Mouse (Mus musculus) adrenal gland, postnatal 10 days (tissue): Measurements from ENCODE around the gene Mknk2. TPM values are rescaled to one million over a fixed set of nuclear protein-coding genes. Genes with fewer than 3 reads are reported as not detected.
"Not testable (repeated sequence)": the region's sequence is repeated elsewhere in the genome, so short reads cannot be mapped to it uniquely, and the experiment has no call there.

Source experiments
- DNase-seq: peaks from one replicate; pipeline ENCODE4 v3.0.0; 2021; ENCODE audit warnings: mixed read lengths
- total RNA-seq, 2 experiments: library from RNA; stranded (reverse); gene quantifications; 2 replicates each; pipeline ENCODE4 v1.2.3; 2021

The Mknk2 gene
- total RNA-seq, 2 experiments from 2014 or later = 249 to 298 TPM

DNA sequence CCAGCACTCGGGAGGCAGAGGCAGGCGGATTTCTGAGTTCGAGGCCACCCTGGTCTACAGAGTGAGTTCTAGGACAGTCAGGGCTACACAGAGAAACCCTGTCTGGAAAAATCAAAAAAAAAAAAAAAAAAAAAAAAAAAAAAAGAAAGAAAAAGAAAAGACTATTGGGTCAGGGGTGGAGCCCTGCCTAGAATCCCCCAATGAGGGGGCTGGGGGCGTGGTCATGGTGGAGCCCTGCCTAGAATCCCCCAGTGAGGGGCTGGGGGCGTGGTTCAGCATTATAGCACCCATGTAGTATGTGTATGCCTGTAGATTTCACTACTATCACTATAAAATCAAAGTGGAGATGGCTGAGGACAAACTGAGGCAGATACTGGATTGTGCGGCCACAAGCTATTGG is 28.0 kb downstream of the Mknk2 start:
- DNase-seq = not testable (repeated sequence)

DNA sequence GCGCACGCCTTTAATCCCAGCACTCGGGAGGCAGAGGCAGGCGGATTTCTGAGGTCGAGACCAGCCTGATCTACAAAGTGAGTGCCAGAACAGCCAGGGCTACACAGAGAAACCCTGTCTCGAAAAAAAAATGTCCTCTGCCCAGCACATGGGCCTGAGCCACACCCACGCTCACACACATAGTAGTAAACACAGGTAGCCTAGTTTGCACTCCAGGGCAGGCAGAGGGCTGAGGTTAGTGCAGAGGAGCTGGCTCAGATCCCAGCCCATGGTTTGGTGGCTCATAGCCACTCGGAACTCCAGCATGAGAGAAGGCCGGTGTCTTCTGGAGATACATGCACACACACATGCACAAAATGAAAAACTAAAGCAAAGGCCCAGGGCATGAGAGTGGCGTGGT is 31.0 kb downstream of the Mknk2 start:
- no peak for DNase-seq

DNA sequence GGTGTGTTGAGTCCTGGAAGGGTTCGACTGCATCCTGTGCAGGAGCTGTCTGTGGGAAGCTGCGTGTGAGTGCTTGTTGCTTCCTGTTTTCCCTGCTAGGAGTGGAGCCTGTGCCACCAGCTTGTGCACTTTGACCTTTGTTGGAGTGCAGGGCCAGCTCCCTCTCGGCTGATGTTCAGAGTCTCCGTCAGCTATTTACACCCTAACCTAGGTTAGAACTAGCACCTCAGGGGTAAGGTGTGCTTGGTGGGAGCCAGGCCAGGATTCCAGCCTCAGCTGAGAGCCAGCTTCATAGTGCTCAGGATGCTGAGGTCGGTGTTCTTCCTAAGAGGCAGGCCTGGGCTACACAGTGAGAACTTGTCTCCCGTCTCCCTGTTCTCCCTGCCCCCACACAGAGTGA is 42.6 kb downstream of the Mknk2 start:
- no peak for DNase-seq

DNA sequence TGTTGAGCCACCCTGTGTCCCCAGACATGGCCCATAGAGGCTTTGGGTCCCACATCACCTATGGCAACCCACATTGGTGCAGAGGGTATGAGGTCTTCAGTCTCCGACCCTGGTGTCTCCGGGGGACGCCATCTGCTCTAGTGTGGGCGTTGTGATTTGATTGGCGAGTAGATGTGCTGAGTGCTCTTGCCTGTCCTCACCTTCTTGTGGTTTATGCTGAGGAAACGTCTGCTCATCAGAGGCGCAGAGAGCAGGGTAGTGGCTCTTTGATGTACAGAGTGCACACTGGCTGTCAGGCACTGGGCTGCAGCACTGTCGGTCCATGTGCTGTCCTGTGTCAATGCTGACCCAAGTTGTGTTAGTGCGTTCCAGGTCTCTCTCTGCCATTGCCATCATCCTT is 49.0 kb downstream of the Mknk2 start:
- DNase-seq = no peak

DNA sequence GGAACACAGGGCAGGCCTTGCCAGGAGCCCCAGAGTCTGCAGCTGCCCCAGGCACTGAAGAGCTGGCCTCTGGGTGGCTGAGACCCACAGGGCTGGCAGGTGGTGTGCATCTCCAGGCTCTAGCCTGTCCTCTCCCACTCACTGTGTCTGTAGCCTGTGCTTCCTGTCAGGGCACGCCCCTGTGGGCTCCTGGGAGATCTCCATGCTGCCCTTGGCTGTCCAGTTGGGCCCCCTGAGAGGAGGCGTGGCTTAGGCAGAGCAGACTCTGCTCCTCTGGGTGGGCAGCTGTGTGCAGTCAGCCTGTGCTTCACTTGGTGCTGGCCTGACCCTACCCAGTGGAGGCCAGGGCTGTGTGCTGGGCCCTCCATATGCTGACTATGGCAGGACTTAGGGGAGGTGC is 50.2 kb downstream of the Mknk2 start:
- DNase-seq = peak; percentile 70

DNA sequence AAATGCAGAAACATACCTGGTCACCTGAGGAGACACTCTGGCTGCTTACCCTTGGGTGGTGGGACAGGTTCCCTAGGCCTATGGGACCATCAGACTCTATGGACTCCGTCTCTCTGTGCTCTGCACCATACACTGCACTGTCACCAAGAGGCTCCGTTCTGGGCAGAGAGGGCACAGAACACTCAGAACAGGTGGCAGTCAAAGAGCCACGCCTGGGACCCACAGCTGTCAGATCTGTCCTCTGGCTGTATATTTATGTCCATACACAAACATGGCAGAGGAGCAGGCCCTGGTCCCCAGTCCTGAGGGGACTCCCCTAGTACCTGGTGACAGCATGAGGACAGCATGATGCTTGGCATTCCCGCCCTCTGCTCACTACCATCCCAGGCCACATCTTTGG is 52.1 kb downstream of the Mknk2 start:
- DNase-seq = no peak

DNA sequence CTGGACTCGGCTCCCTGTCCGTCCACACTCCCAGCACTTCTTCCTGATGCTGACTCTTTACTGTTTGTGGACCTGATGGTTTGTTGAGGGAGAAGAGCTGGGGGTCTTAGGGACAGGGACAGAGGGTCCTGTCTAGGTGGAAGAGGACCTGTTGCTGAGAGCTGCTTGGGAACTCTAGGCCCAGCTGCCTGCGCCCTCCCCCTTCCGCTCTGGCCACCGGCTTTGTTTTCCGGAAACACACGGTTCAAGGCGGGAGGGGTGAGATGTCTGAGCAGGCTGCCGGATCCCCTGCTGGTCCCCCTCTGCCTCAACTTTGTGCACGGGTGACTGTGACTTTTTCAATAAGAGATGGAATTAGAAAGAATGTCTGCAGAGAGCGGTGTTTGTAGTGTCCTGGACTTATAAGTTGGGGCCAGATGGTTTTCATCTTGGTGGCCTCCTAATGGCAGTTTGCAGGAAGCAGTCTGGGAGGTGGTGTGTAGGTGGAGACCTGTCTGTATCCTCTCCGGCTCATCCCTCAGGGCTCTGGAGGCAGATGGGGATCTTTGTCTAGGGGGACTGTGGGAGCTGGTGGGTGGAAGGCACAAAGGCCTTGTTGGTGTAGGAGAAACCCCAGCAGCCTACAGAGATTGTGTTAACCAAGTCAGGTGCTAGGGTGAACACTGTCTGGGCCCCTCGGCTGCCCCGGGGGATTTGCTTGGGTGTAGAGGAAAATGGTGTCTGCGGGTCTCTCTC is 54.3 kb downstream of the Mknk2 start:
- DNase-seq = peak; percentile 73

DNA sequence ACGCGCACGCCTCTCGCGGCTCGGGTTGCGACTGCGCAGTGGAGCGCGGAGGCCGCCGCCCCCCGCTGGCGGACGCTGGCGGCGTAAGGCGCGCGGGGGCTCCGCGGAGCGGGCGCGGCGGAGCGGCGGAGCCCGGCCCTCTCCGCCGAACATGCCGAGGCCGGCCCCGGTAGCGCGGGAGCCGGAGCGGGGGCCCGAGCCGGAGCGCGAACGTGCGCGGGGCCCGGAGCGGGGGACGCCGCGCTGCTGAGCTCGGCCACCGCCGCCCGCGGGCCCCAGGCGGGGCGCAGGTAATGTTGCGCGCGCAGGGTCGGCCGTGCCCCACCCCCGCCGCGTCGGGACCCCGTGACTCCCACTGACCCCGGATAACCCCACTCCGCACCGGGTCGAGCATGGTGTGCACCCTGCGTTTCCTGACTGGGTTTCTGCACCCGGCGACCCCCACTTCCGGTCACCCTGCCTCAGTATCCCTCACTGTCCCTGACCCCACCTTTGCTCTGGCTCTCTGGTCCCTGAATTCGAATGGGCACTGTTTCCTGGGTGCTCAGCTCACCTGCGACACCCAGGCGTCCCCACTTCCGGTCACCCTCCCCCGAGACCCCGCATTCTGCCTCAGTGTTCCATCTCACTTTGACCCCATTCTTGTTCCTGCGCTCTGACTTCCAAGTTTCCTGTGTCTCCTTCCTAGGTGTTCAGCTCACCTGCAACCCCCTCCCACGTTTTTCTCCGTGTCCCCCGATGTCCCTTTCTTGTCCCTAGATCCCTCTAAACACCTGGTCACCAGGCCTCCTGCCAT is 55.1 kb downstream of the Mknk2 start, which contains the start of gene Csnk1g2:
TSS of gene Csnk1g2 (plus strand) at position 178 of the 796 bp plus-strand sequence.
- DNase-seq = peak; percentile 69

DNA sequence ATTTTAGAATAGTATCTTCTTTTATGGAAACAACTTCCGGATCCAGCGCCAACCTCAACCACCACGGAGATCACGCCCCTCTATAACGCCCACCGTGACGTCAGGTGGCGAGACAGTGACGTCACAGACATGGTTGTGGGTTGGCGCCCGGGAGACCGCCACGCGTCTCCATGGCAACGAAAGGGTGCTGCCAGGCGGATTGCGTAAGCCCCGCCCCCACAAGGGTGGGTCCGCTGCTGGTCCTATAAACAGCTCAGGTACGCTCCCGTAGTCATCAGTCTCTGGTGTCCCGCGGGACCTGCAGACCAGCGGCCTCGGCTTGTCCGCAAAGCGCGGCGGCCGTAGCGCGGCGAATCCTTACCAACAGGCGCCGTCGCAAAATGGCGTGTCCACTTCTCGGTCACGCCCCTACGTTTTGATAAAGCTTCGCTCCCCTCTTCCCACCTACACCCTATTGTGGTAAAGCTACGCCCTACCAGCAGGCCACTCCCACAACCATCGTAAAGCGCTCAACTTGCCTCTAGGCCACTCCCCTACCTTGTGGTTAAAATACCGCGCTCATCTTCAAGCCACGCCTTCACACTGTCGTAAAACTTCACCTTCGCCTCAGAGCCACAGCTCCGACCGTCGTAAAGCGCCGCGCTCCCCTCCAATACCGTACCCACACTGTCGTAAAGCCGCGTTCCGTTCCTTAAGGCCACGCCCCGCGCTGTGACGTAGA is 55.8 kb downstream of the Mknk2 start:
- peak; percentile 99 for DNase-seq

DNA sequence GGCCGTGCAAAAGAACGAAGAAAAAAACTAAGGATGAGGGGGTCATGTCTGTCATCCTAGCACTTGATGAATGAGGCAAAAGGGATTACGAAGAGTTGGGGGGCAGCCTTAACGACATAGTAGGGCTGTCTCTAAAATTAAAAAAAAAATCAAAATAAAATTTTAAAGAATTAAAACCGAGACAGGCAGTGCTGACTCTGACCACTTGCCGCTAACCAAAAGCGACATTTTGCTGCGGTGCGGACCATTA is 56.3 kb downstream of the Mknk2 start:
- DNase-seq = no peak

DNA sequence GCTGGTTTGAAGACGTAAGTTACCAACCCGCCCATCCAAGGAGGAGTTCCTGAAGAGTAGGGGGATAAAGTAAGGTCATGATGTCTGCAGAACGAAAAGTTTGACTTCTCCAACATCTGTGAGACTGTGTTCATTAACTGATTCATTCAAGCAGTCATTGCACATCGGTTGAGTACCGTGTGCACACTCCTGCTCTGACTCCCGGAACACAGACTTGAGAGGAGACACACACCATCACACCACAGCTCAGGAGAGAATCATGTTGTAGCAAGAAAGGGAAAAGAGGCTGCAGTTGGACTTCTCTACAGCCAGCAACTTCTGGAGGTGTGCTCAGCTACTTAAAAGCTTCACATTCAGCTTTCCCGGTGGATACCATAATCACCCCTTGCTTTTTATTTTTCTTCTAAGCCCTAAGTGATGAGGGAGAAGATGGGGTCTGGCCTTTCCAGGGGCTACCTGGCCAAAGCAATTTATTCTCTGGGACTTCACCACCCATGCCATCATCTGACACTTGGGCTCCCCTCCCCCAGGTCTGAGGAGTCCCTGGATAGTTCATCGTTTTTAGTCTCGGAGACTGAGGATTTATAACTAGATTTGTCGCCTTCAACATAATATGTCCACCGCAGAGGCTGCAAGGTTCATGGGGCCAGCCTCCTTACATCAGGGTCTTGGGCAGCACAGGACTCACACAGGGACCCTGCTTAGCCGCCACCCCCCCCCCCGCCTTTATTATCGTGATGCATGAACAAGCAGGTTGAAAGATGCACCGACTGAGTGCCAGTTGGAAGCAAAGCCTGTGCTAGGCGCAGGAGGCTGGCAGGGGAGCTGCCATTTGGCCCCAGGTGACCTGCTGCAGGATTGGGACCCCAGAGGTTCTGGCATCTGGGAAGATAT is 56.9 kb downstream of the Mknk2 start:
- DNase-seq = no peak

DNA sequence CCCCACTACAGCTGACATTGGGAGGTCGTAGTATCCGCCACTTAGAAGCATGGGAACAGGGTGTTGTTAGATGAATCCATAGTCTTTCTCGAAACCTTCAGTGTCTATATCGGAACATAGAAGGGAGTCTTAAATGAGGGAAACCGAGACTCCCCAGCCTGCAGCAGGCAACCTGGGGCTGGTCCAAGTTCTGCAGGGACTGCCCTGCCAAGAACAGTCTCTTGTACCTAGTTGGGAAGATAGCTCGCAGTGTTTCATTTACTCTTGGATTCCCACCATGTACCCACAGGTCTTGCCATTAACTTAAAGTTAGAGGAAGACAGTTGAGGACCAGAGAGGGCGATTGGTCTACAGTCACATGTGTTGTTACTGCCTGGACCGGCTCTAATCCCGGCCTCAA is 57.5 kb downstream of the Mknk2 start:
- DNase-seq = no peak

DNA sequence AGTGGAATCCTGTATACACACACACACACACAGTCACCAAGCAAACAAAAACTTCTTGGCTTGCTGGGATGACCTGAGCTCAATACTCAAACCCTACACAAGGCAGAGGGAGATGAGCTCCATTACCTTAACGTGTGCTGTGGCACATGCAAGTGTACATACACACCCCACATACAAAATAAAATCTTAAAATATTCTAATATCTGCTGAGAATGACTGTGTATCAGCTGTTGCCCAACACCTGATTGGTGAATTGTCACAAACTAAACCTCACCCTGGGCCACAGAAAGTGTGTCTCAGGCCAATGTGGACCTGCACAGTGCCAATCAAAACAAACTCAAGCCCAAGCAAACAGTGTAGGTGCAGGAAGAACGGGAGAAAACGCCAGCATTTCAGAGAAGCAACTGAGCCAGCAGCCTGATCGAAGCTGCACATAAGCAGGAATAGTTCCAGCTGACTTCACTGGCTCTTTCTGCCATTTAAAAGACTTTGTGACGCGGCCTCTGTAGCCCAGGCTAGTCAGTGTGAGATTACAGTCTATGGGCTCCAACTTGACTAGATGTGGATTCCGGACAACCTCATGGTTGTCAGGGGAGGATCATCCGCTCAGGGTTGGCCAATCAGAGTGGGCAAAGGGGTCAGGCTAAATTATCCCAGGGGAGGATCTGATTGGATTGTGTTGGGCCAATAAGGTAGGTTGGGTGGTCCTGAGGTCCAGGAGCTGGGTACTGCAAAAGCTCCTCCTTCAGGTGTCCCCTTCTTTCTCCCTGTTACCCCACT is 58.3 kb downstream of the Mknk2 start:
- DNase-seq = no peak

DNA sequence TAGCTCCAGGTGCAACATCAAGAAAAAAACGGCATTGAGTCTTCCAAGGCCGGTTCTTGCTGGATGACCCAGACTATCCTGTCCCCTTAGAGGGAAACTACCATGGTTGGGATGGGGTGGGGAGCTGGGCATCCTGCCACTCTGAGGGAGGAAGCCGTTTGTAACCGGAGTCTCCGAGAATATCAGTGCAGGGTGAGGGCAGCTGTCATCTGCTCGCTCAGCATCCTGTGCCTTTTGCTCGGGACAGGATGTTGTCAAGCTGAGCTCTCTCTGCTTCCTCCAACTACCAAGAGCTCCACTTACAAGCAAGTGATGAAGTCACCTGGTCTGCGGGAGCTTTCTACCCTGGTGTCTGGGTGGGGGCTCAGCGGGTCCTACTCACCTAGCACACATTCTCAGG is 59.7 kb downstream of the Mknk2 start:
- peak; percentile 43 for DNase-seq

Other genes with a start within 250 kb of the Mknk2 start
- 10 to 100 TPM; 58.1 to 77.1 TPM for gene Tcf3, start 244.5 kb downstream of the Mknk2 start, total RNA-seq
- gene Onecut3, start 183.3 kb downstream of the Mknk2 start, total RNA-seq = not detected
- under 1 TPM; 0.27 to 0.36 TPM for gene Atp8b3, start 139.0 kb downstream of the Mknk2 start, total RNA-seq
- gene Rexo1, start 116.6 kb downstream of the Mknk2 start, total RNA-seq = 10 to 100 TPM; 31.9 to 44.5 TPM
- gene Klf16, start 100.8 kb downstream of the Mknk2 start, total RNA-seq = 10 to 100 TPM; 12.4 to 14.1 TPM
- 100 to 1,000 TPM; 108 to 113 TPM for gene Abhd17a, start 87.8 kb downstream of the Mknk2 start, total RNA-seq
- 10 to 100 TPM; 41.8 to 42.3 TPM for gene Scamp4, start 75.2 kb downstream of the Mknk2 start, total RNA-seq
- gene Adat3, start 75.2 kb downstream of the Mknk2 start, total RNA-seq = 1 to 10 TPM; 3.9 to 5.1 TPM
- 1 to 10 TPM; 1.6 to 2.7 TPM for gene Gm49322, start 72.1 kb downstream of the Mknk2 start, total RNA-seq
- 100 to 1,000 TPM; 121 to 131 TPM for gene Csnk1g2, start 55.3 kb downstream of the Mknk2 start, total RNA-seq
- 10 to 100 TPM; 50.4 to 65.3 TPM for gene Btbd2, start 21.0 kb downstream of the Mknk2 start, total RNA-seq
- 10 to 100 TPM; 17.7 to 20.1 TPM for gene Mob3a, start 23.9 kb upstream of the Mknk2 start, total RNA-seq
- gene Izumo4, start 24.1 kb upstream of the Mknk2 start, total RNA-seq = 10 to 100 TPM in 1 of 2 experiments, 1 to 10 TPM in 1; 6.9 to 13.1 TPM
- gene Ap3d1, start 64.2 kb upstream of the Mknk2 start, total RNA-seq = 10 to 100 TPM; 64.7 to 82.6 TPM
- gene Dot1l, start 77.1 kb upstream of the Mknk2 start, total RNA-seq = 10 to 100 TPM; 64.5 to 80.9 TPM
- gene Sf3a2, start 120.1 kb upstream of the Mknk2 start, total RNA-seq = 10 to 100 TPM; 45.2 to 50.5 TPM
- gene Plekhj1, start 120.5 kb upstream of the Mknk2 start, total RNA-seq = 10 to 100 TPM; 50.0 to 63.2 TPM
- under 1 TPM; 0.57 to 0.79 TPM for gene Amh, start 127.1 kb upstream of the Mknk2 start, total RNA-seq
- gene Jsrp1, start 135.4 kb upstream of the Mknk2 start, total RNA-seq = 10 to 100 TPM in 1 of 2 experiments, 1 to 10 TPM in 1; 9.8 to 24.0 TPM
- 100 to 1,000 TPM; 700 to 820 TPM for gene Oaz1, start 148.5 kb upstream of the Mknk2 start, total RNA-seq
- gene Lingo3, start 165.9 kb upstream of the Mknk2 start, total RNA-seq = 1 to 10 TPM in 1 of 2 experiments, under 1 TPM in 1; 0.99 to 1.5 TPM
- gene Lsm7, start 177.1 kb upstream of the Mknk2 start, total RNA-seq = 10 to 100 TPM; 35.3 to 37.8 TPM
- gene Sppl2b, start 177.2 kb upstream of the Mknk2 start, total RNA-seq = 10 to 100 TPM; 25.3 to 39.8 TPM
- under 1 TPM; 0.09 to 0.12 TPM for gene Tmprss9, start 193.7 kb upstream of the Mknk2 start, total RNA-seq
- gene Timm13, start 222.9 kb upstream of the Mknk2 start, total RNA-seq = 100 to 1,000 TPM; 271 to 285 TPM
- 10 to 100 TPM; 14.5 to 16.5 TPM for gene Lmnb2, start 240.1 kb upstream of the Mknk2 start, total RNA-seq